Mouse (Mus musculus): Measurements from ENCODE around the gene Was. TPM values are rescaled to one million over a fixed set of nuclear protein-coding genes. Genes with fewer than 3 reads are reported as not detected.
"Not testable (repeated sequence)": the region's sequence is repeated elsewhere in the genome, so short reads cannot be mapped to it uniquely, and the experiment has no call there.

Gene Was
- polyA plus RNA-seq, 1 experiment from 2014 or later = 0.24 TPM

DNA sequence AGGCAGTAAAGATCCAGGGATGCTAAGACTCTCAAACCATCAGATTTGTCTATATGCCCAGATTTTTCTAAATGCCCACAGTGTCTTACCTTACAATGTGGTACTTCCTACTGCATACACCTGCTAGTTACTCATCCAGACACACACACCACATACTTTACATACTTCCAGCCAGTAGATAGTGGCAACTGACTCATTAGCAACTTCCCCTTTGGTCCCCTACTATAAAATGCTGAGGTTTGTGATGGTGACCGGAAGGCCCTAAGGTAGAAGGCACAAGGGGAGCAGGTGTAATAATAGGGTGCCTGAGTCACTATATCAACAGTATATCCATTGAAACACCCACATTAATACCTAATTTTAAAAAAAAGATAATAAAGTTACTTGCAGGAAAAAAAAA, 21.1 kb downstream of the Was start:
- Histone ChIP-seq H3K4me3 (no peak overlapping the region), H3K9me3 (no peaks in the 10 kb centered on the region), H3K27ac (replicated peaks) (no peak overlapping the region), H3K36me3 (peaks cover 35% of the 10 kb centered on the region), H3K27me3 (no peaks in the 10 kb centered on the region), H3K4me1 (replicated peaks) (peaks cover 13% of the 10 kb centered on the region; the same call in 1 of the 2 replicates), H3K9ac (no peak overlapping the region), H3K4me2 (no peak overlapping the region)
- 93% methylated on average over 1 of the region's 1 CpGs for WGBS
- no peak for ATAC-seq (ENCODE audit: low read depth)

DNA sequence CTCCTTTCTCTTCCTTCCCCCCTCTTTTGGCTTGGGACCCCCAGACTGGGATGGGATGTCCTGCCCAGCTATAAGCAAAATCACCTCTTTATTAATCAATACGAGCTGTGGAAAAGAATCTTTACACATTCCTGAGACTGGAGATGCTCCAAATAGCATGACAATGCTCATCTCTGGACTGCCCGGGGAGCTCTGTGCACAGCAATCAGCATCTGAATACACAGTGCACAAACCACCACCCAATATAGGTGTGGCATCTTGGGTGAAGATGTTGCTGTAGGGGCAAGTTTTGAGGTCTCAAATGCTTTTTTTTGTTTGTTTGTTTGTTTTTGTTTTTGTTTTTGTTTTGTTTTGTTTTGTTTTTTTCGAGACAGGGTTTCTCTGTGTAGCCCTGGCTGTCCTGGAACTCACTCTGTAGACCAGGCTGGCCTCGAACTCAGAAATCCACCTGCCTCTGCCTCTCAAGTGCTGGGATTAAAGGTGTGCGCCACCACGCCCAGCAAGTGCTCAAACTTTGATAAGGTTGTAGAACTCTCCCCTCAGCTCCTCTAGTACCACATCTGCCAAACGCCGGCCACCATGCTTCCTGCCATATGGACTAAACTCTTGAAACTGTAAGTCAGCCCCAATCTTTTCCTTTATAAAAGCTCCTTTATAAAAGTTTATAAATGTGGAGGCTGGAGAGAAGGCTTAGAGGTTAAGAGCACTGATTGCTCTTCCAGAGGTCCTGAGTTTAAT, 39.1 kb downstream of the Was start:
- not testable (repeated sequence) for H3K9me3 ChIP-seq; H3K27me3 ChIP-seq; H3K4me2 ChIP-seq; H3K36me3 ChIP-seq; H3K4me3 ChIP-seq; ATAC-seq (ENCODE audit: low read depth); H3K9ac ChIP-seq; H3K4me1 ChIP-seq (replicated peaks); H3K27ac ChIP-seq (replicated peaks)
- WGBS = 82% methylated on average over 8 of the region's 8 CpGs

- Histone ChIP-seq H3K4me2 (no peak overlapping the region), H3K27me3 (no peaks in the 10 kb centered on the region), H3K36me3 (no peaks in the 10 kb centered on the region), H3K27ac (replicated peaks) (no peak overlapping the region), H3K4me3 (no peak overlapping the region), H3K9ac (no peak overlapping the region), H3K4me1 (replicated peaks) (no peaks in the 10 kb centered on the region), H3K9me3 (no peaks in the 10 kb centered on the region)
- WGBS = 38% methylated on average over 1 of the region's 1 CpGs
- ATAC-seq (ENCODE audit: low read depth) = no peak
These were observed 57.3 kb downstream of the Was start for GRCm38 (mm10) chrX:8033009-8033408.

Other genes starting within 250 kb of the Was start
- 51.8 and 52.2 TPM in 2 replicates for gene Otud5, start 249.1 kb downstream of the Was start, polyA plus RNA-seq (2015; fragmentation: Nextera tagmentation; extraction: Ambion mirVana)
- 16.7 and 18.6 TPM in 2 replicates for gene Pim2, start 212.2 kb downstream of the Was start, polyA plus RNA-seq (2015; fragmentation: Nextera tagmentation; extraction: Ambion mirVana)
- gene Slc35a2, start 206.5 kb downstream of the Was start, polyA plus RNA-seq (2015; fragmentation: Nextera tagmentation; extraction: Ambion mirVana) = 42.3 and 45.2 TPM in 2 replicates
- gene Pqbp1, start 191.2 kb downstream of the Was start, polyA plus RNA-seq (2015; fragmentation: Nextera tagmentation; extraction: Ambion mirVana) = 210 and 216 TPM in 2 replicates
- gene Timm17b, start 191.1 kb downstream of the Was start, polyA plus RNA-seq (2015; fragmentation: Nextera tagmentation; extraction: Ambion mirVana) = 150 and 160 TPM in 2 replicates
- gene Gm10491, start 182.7 kb downstream of the Was start, polyA plus RNA-seq (2015; fragmentation: Nextera tagmentation; extraction: Ambion mirVana) = not detected in 2 replicates
- gene Gm10490, start 181.0 kb downstream of the Was start, polyA plus RNA-seq (2015; fragmentation: Nextera tagmentation; extraction: Ambion mirVana) = not detected in 2 replicates
- gene Pcsk1n, start 170.7 kb downstream of the Was start, polyA plus RNA-seq (2015; fragmentation: Nextera tagmentation; extraction: Ambion mirVana) = 192 and 252 TPM in 2 replicates
- gene Eras, start 161.9 kb downstream of the Was start, polyA plus RNA-seq (2015; fragmentation: Nextera tagmentation; extraction: Ambion mirVana) = 0.24 TPM in 1 of 2 replicates, not detected in the other
- gene Hdac6, start 142.6 kb downstream of the Was start, polyA plus RNA-seq (2015; fragmentation: Nextera tagmentation; extraction: Ambion mirVana) = 52.2 and 53.4 TPM in 2 replicates
- 0.56 and 0.73 TPM in 2 replicates for gene Gata1, start 112.4 kb downstream of the Was start, polyA plus RNA-seq (2015; fragmentation: Nextera tagmentation; extraction: Ambion mirVana)
- not detected in 2 replicates for gene Glod5, start 72.0 kb downstream of the Was start, polyA plus RNA-seq (2015; fragmentation: Nextera tagmentation; extraction: Ambion mirVana)
- gene Suv39h1, start 15.7 kb downstream of the Was start, polyA plus RNA-seq (2015; fragmentation: Nextera tagmentation; extraction: Ambion mirVana) = 39.5 and 39.8 TPM in 2 replicates
- 47.8 and 51.7 TPM in 2 replicates for gene Wdr13, start 42.4 kb upstream of the Was start, polyA plus RNA-seq (2015; fragmentation: Nextera tagmentation; extraction: Ambion mirVana)
- gene Rbm3, start 55.4 kb upstream of the Was start, polyA plus RNA-seq (2015; fragmentation: Nextera tagmentation; extraction: Ambion mirVana) = 336 and 349 TPM in 2 replicates
- 20.5 and 21.2 TPM in 2 replicates for gene Tbc1d25, start 85.7 kb upstream of the Was start, polyA plus RNA-seq (2015; fragmentation: Nextera tagmentation; extraction: Ambion mirVana)
- 27.2 and 35.5 TPM in 2 replicates for gene Ebp, start 103.0 kb upstream of the Was start, polyA plus RNA-seq (2015; fragmentation: Nextera tagmentation; extraction: Ambion mirVana)
- gene Porcn, start 116.0 kb upstream of the Was start, polyA plus RNA-seq (2015; fragmentation: Nextera tagmentation; extraction: Ambion mirVana) = 40.9 and 47.3 TPM in 2 replicates
- gene Ftsj1, start 161.9 kb upstream of the Was start, polyA plus RNA-seq (2015; fragmentation: Nextera tagmentation; extraction: Ambion mirVana) = 45.5 and 49.2 TPM in 2 replicates
- gene Slc38a5, start 180.6 kb upstream of the Was start, polyA plus RNA-seq (2015; fragmentation: Nextera tagmentation; extraction: Ambion mirVana) = 24.6 and 27.9 TPM in 2 replicates
- not detected in 2 replicates for gene Ssxb10, start 236.9 kb upstream of the Was start, polyA plus RNA-seq (2015; fragmentation: Nextera tagmentation; extraction: Ambion mirVana)

Data from neural tube, embryonic 13.5 days (tissue).